Mouse (Mus musculus) hindbrain, postnatal 0 days (tissue): ENCODE measurements around the gene Neurog3. TPM values are rescaled to one million over a fixed set of nuclear protein-coding genes. Genes with fewer than 3 reads are reported as not detected.

ENCODE experiments used
- ATAC-seq: fragments of 200-750 bp; cut with Nextera tagmentation; 2 replicates; pipeline ENCODE4 v1.8.0; 2017; ENCODE audit warnings: mild to moderate bottlenecking, moderate TSS enrichment, moderate library complexity
- DNase-seq: peaks from one replicate; pipeline ENCODE4 v3.0.0-alpha.2; 2015; ENCODE audit warnings: low spot score
- H3K27ac ChIP-seq: fragments of 300-500 bp; sonication (generic); 2 replicates; pipeline ENCODE4 v1.5.1; 2014; ENCODE audit warnings: mild to moderate bottlenecking
- H3K27me3 ChIP-seq: fragments of 300-500 bp; sonication (generic); 2 replicates; pipeline ENCODE4 v1.6.1; 2014; ENCODE audit warnings: low read length, mixed read lengths; ENCODE audit not compliant: insufficient read depth
- H3K36me3 ChIP-seq: fragments of 300-500 bp; sonication (generic); 2 replicates; pipeline ENCODE4 v1.6.1; 2014; ENCODE audit warnings: low read length, mixed read lengths; ENCODE audit not compliant: insufficient read depth
- H3K4me1 ChIP-seq: fragments of 300-500 bp; sonication (generic); 2 replicates; pipeline ENCODE4 v1.6.1; 2014; ENCODE audit warnings: antibody characterized with exemption, low read length, mixed read lengths; ENCODE audit not compliant: insufficient read depth
- H3K4me2 ChIP-seq: fragments of 300-500 bp; sonication (generic); 2 replicates; pipeline ENCODE4 v1.6.1; 2014; ENCODE audit warnings: low read depth, mild to moderate bottlenecking, low read length, moderate library complexity, mixed read lengths
- H3K4me3 ChIP-seq: fragments of 300-500 bp; sonication (generic); 2 replicates; pipeline ENCODE4 v1.5.1; 2014; ENCODE audit warnings: low read length
- H3K9ac ChIP-seq: fragments of 300-500 bp; sonication (generic); replicated peaks from 2 replicates; pipeline ENCODE4 v1.6.1; 2014; ENCODE audit warnings: mild to moderate bottlenecking, low read length, moderate library complexity, mixed read lengths
- H3K9me3 ChIP-seq: fragments of 300-500 bp; sonication (generic); 2 replicates; pipeline ENCODE4 v1.6.1; 2016; ENCODE audit warnings: low read length, mixed read lengths
- CTCF ChIP-seq: IDR thresholded peaks from 2 replicates; pipeline ENCODE4 v1.5.1; 2016; ENCODE audit warnings: antibody characterized with exemption, control low read depth, low read depth
- WGBS: fragments of 180-500 bp; shearing (Covaris S2); extraction: QIAGEN DNeasy Blood & Tissue Kit; methylation state at CpG from one replicate; pipeline ENCODE4 v1.1.7; 2014; 5-methylcytosine and 5-hydroxymethylcytosine counted together
- polyA plus RNA-seq: library from polyadenylated mRNA; unstranded; fragments of >200 nt; fragmentation: Nextera tagmentation; extraction: Ambion mirVana; gene quantifications from 2 replicates; pipeline ENCODE4 v1.2.1, GENCODE M21; 2015
- total RNA-seq: library from RNA; depleted of rRNA; stranded (reverse); fragments of >200 nt; gene quantifications from 2 replicates; pipeline ENCODE4 v1.2.3, GENCODE M21; 2014; rRNA removed

Neurog3 gene
- total and polyA plus RNA-seq, 2 experiments from 2014 or later = not detected

GRCm38 (mm10) chr10:62182471-62183014, 49.7 kb downstream of the Neurog3 start:
- H3K9ac ChIP-seq = no peak overlapping the region
- WGBS = 61% methylated on average over 6 of the region's 6 CpGs
- TF ChIP-seq CTCF = no peak

GRCm38 (mm10) chr10:62183053-62183452, 50.2 kb downstream of the Neurog3 start:
- H3K9ac ChIP-seq = no peak overlapping the region
- H3K27ac ChIP-seq = no peak overlapping the region
- no peaks in the 10 kb centered on the region for H3K36me3 ChIP-seq
- H3K4me2 ChIP-seq = no peak overlapping the region
- no peaks in the 10 kb centered on the region for H3K9me3 ChIP-seq
- H3K4me1 ChIP-seq = no peaks in the 10 kb centered on the region
- under 1% methylated on average over 10 of the region's 10 CpGs for WGBS
- peak; percentile 100 for TF ChIP-seq CTCF
- no peaks in the 10 kb centered on the region for H3K27me3 ChIP-seq
- H3K4me3 ChIP-seq = no peak overlapping the region
- peak; percentile 97 for DNase-seq
- peak; percentile 75 for ATAC-seq

More at GRCm38 (mm10) chr10:62182471-62183014, 49.7 kb downstream of the Neurog3 start:
- H3K9me3 ChIP-seq = no peaks in the 10 kb centered on the region
- no peak for ATAC-seq
- H3K27ac ChIP-seq = no peak overlapping the region
- no peak overlapping the region for H3K4me2 ChIP-seq
- H3K4me1 ChIP-seq = no peaks in the 10 kb centered on the region
- no peaks in the 10 kb centered on the region for H3K36me3 ChIP-seq
- no peaks in the 10 kb centered on the region for H3K27me3 ChIP-seq
- DNase-seq = no peak
- no peak overlapping the region for H3K4me3 ChIP-seq

Other genes starting within 250 kb of the Neurog3 start
- 2.5 and 4.2 TPM in 2 replicates for gene Col13a1, start 154.0 kb upstream of the Neurog3 start, total RNA-seq
- gene Col13a1, start 154.0 kb upstream of the Neurog3 start, polyA plus RNA-seq = 1.6 and 1.7 TPM in 2 replicates
- gene Fam241b, start 10.8 kb downstream of the Neurog3 start, total RNA-seq = 92.9 and 97.9 TPM in 2 replicates
- gene Fam241b, start 10.8 kb downstream of the Neurog3 start, polyA plus RNA-seq = 143 and 152 TPM in 2 replicates
- 30.8 and 38.3 TPM in 2 replicates for gene Tspan15, start 98.2 kb downstream of the Neurog3 start, total RNA-seq
- gene Tspan15, start 98.2 kb downstream of the Neurog3 start, polyA plus RNA-seq = 20.4 and 21.4 TPM in 2 replicates
- not detected in 2 replicates for gene Tacr2, start 119.3 kb downstream of the Neurog3 start, total RNA-seq
- gene Tacr2, start 119.3 kb downstream of the Neurog3 start, polyA plus RNA-seq = 0.08 TPM in 2 replicates
- 87.7 and 99.6 TPM in 2 replicates for gene Hk1, start 246.8 kb downstream of the Neurog3 start, total RNA-seq
- gene Hk1, start 246.8 kb downstream of the Neurog3 start, polyA plus RNA-seq = 140 and 144 TPM in 2 replicates